Mouse (Mus musculus) kidney, adult 2 months (tissue): ENCODE measurements around the gene Dync1i1. TPM values are rescaled to one million over a fixed set of nuclear protein-coding genes. Genes with fewer than 3 reads are reported as not detected.
"Not testable (repeated sequence)": the region's sequence is repeated elsewhere in the genome, so short reads cannot be mapped to it uniquely, and the experiment has no call there.

ENCODE experiments used
- DNase-seq: peaks from one replicate; pipeline ENCODE4 v3.0.0; 2021
- H3K27ac ChIP-seq: fragments of 200-500 bp; 2 replicates; pipeline ENCODE4 v1.5.1; 2012; ENCODE audit warnings: low read depth, low read length, control low read depth, inconsistent platforms; ENCODE audit not compliant: insufficient read depth
- H3K27me3 ChIP-seq: fragments of 200-500 bp; replicated peaks from 2 replicates; pipeline ENCODE4 v1.6.1; 2012; ENCODE audit warnings: mild to moderate bottlenecking, moderate library complexity, low read length, inconsistent platforms; ENCODE audit not compliant: control insufficient read depth, insufficient read depth
- H3K36me3 ChIP-seq: fragments of 200-500 bp; 2 replicates; pipeline ENCODE4 v1.6.1; 2012; ENCODE audit warnings: mild to moderate bottlenecking, moderate library complexity, low read length, inconsistent platforms; ENCODE audit not compliant: control insufficient read depth, insufficient read depth
- H3K4me1 ChIP-seq: fragments of 200-500 bp; 2 replicates; pipeline ENCODE4 v1.6.1; 2011; ENCODE audit warnings: low read length; ENCODE audit not compliant: control insufficient read depth, insufficient read depth
- H3K4me3 ChIP-seq: fragments of 200-500 bp; 2 replicates; pipeline ENCODE4 v1.5.1; 2011; ENCODE audit warnings: mild to moderate bottlenecking, low read depth, low read length, control low read depth; ENCODE audit not compliant: insufficient read depth
- CTCF ChIP-seq: fragments of 200-500 bp; conservative IDR thresholded peaks from 2 replicates; pipeline ENCODE4 v1.5.1; 2011; ENCODE audit warnings: low read depth, mild to moderate bottlenecking, control low read depth, low read length, moderate library complexity, mixed read lengths; ENCODE audit not compliant: insufficient read depth, insufficient read length
- POLR2A ChIP-seq: fragments of 200-500 bp; IDR thresholded peaks from one replicate; pipeline ENCODE4 v1.6.1; 2011; ENCODE audit warnings: low read depth, low read length, control low read depth
- WGBS: fragments of 180-500 bp; shearing (Covaris S2); methylation state at CpG from one replicate; pipeline ENCODE4 v1.1.7; 2018; 5-methylcytosine and 5-hydroxymethylcytosine counted together
- polyA plus RNA-seq: library from polyadenylated mRNA; depleted of rRNA; stranded (reverse); fragments of >200 nt; gene quantifications from 2 replicates; pipeline ENCODE4 v1.2.3, GENCODE M21; 2012; rRNA removed

The Dync1i1 gene
- polyA plus RNA-seq: 1.1 and 1.5 TPM in 2 replicates

- H3K27me3 ChIP-seq: no peaks in the 10 kb centered on the region
- WGBS: under 1% methylated on average over 40 of the region's 40 CpGs
- DNase-seq: peak; percentile 15
These were observed at the start of gene Dync1i1 for GRCm38 (mm10) chr6:5725611-5726236. TSS of gene Dync1i1 (plus strand) at chr6:5725639.

GRCm38 (mm10) chr6:5679738-5680137, 45.7 kb upstream of the Dync1i1 start:
- Histone ChIP-seq H3K4me3 (no peak overlapping the region), H3K27ac (no peak overlapping the region), H3K27me3 (no peaks in the 10 kb centered on the region), H3K4me1 (no peaks in the 10 kb centered on the region), H3K36me3 (no peaks in the 10 kb centered on the region)
- no peak for DNase-seq
- no peak for TF ChIP-seq CTCF
- 92% methylated on average over 3 of the region's 3 CpGs for WGBS

More at GRCm38 (mm10) chr6:5725611-5726236, at the start of gene Dync1i1:
- no peak within 1 kb of the TSS for H3K27ac ChIP-seq
- TF ChIP-seq CTCF (no peak), POLR2A (no peak)
- H3K4me1 ChIP-seq: no peaks in the 10 kb centered on the region
- peak within 1 kb of the TSS; percentile 7; the same call in 1 of the 2 replicates for H3K4me3 ChIP-seq
- H3K36me3 ChIP-seq: no peaks in the 10 kb centered on the region

- Histone ChIP-seq H3K27ac (no peak overlapping the region), H3K4me1 (no peaks in the 10 kb centered on the region), H3K27me3 (no peaks in the 10 kb centered on the region), H3K4me3 (no peak overlapping the region), H3K36me3 (no peaks in the 10 kb centered on the region)
- TF ChIP-seq POLR2A: no peak
- TF ChIP-seq CTCF: no peak
- DNase-seq: no peak
- WGBS: 84% methylated on average over 2 of the region's 2 CpGs
These were observed 23.6 kb upstream of the Dync1i1 start for GRCm38 (mm10) chr6:5701826-5702225.

GRCm38 (mm10) chr6:5707894-5708293, 17.5 kb upstream of the Dync1i1 start:
- WGBS: 75% methylated on average over 3 of the region's 3 CpGs

GRCm38 (mm10) chr6:5710063-5710605, 15.3 kb upstream of the Dync1i1 start:
- Histone ChIP-seq H3K27me3 (no peaks in the 10 kb centered on the region), H3K27ac (no peak overlapping the region), H3K36me3 (no peaks in the 10 kb centered on the region), H3K4me3 (no peak overlapping the region), H3K4me1 (no peaks in the 10 kb centered on the region)
- WGBS: 70% methylated on average over 3 of the region's 3 CpGs
- DNase-seq: no peak
- TF ChIP-seq POLR2A (no peak), CTCF (no peak)

More at GRCm38 (mm10) chr6:5707894-5708293, 17.5 kb upstream of the Dync1i1 start:
- H3K27ac ChIP-seq, H3K4me3 ChIP-seq, H3K27me3 ChIP-seq, H3K4me1 ChIP-seq, DNase-seq, H3K36me3 ChIP-seq: not testable (repeated sequence)

GRCm38 (mm10) chr6:5712620-5713019, 12.8 kb upstream of the Dync1i1 start:
- H3K27me3 ChIP-seq: no peaks in the 10 kb centered on the region
- TF ChIP-seq CTCF (no peak), POLR2A (no peak)
- WGBS: 93% methylated on average over 3 of the region's 3 CpGs
- no peaks in the 10 kb centered on the region for H3K36me3 ChIP-seq
- no peak for DNase-seq
- no peaks in the 10 kb centered on the region for H3K4me1 ChIP-seq
- no peak overlapping the region for H3K4me3 ChIP-seq
- no peak overlapping the region for H3K27ac ChIP-seq

GRCm38 (mm10) chr6:5715101-5715618, 10.3 kb upstream of the Dync1i1 start:
- H3K27ac ChIP-seq: no peak overlapping the region
- WGBS: 83% methylated on average over 3 of the region's 3 CpGs
- H3K4me3 ChIP-seq: no peak overlapping the region
- TF ChIP-seq POLR2A: no peak
- TF ChIP-seq CTCF: no peak
- DNase-seq: no peak
- no peaks in the 10 kb centered on the region for H3K27me3 ChIP-seq
- no peaks in the 10 kb centered on the region for H3K4me1 ChIP-seq
- H3K36me3 ChIP-seq: no peaks in the 10 kb centered on the region
